Mouse (Mus musculus): ENCODE measurements around the gene Sox4.

DNA sequence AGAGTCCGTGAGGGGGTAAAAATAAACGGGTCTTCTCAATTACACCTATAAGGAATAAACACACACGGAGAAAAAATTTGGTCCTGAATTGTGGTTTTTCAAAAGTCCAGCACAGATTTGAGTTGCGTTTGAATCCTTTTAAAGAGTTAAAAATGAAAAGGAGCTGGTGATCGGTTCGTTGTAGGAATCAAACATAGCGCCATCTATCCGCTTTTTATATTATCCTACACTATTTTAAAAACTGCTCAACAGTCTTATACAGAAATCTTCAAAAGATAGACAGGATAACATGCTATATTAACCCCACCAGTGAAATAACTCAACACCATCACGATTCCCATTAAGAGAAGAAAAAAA lies 3.3 kb downstream of the Sox4 start:
- no peak for TF ChIP-seq POLR2A (IDR thresholded peaks at IDR 0.05; ENCODE audit: control insufficient read depth in 1 of 2, insufficient read depth in 1 of 2, low read depth in 1 of 2, low read length in 2 of 2, poor library complexity in 1 of 2)
- no peak for TF ChIP-seq ZC3H11A (IDR thresholded peaks at IDR 0.05; ENCODE audit: low read depth, low read length)
- no peak for TF ChIP-seq CTCF (IDR thresholded peaks at IDR 0.05 in 2 of 3, conservative IDR thresholded peaks at IDR 0.05 in 1 of 3; ENCODE audit: control insufficient read depth in 1 of 3, insufficient read depth in 1 of 3, low read depth in 2 of 3, low read length in 3 of 3, poor library complexity in 1 of 3, severe bottlenecking in 1 of 3)
- TF ChIP-seq POLR2AphosphoS2 (IDR thresholded peaks at IDR 0.05; ENCODE audit: low read length), result no peak
- TF ChIP-seq EP300 (IDR thresholded peaks at IDR 0.05; ENCODE audit: low read depth in 1 of 2, low read length in 2 of 2), result no peak
